Mouse (Mus musculus) heart, adult 9 months (tissue): ENCODE data around the gene Mrpl45.
"Not testable (repeated sequence)": the region's sequence is repeated elsewhere in the genome, so short reads cannot be mapped to it uniquely, and the experiment has no call there.

Source experiments
- DNase-seq, 2 experiments: peaks; one replicate each; pipeline ENCODE4 v3.0.0; 2022; ENCODE audit warnings: low spot score in 2 of 2

The Mrpl45 gene

GRCm38 (mm10) chr11:97315504-97316503, at the start of gene Mrpl45:
Gene Mrpl45 (plus strand): TSS chr11:97315716.
- DNase-seq, result peak; percentile 99 to 100

GRCm38 (mm10) chr11:97266544-97266943, 49.0 kb upstream of the Mrpl45 start:
- not testable (repeated sequence) for DNase-seq

- not testable (repeated sequence) for DNase-seq
Measured at GRCm38 (mm10) chr11:97270004-97270403, 45.5 kb upstream of the Mrpl45 start.

- DNase-seq, result no peak
Measured at GRCm38 (mm10) chr11:97272835-97273234, 42.7 kb upstream of the Mrpl45 start.

- DNase-seq, result no peak
Measured at GRCm38 (mm10) chr11:97273613-97274012, 41.9 kb upstream of the Mrpl45 start.

GRCm38 (mm10) chr11:97274947-97275346, 40.6 kb upstream of the Mrpl45 start:
- DNase-seq, result not testable (repeated sequence)

- DNase-seq, result no peak
Measured at GRCm38 (mm10) chr11:97275349-97275748, 40.2 kb upstream of the Mrpl45 start.

GRCm38 (mm10) chr11:97276019-97276418, 39.5 kb upstream of the Mrpl45 start:
- DNase-seq, result no peak

- no peak for DNase-seq
Measured at GRCm38 (mm10) chr11:97277166-97277565, 38.4 kb upstream of the Mrpl45 start.

GRCm38 (mm10) chr11:97278456-97278855, 37.1 kb upstream of the Mrpl45 start:
- no peak for DNase-seq

GRCm38 (mm10) chr11:97279040-97279404, 36.5 kb upstream of the Mrpl45 start:
- DNase-seq, result peak in 1 of 2 experiments; percentile 12

- DNase-seq, result peak; percentile 47 to 52
Measured at GRCm38 (mm10) chr11:97279405-97280215, 35.9 kb upstream of the Mrpl45 start.

GRCm38 (mm10) chr11:97280216-97280861, 35.2 kb upstream of the Mrpl45 start, which contains the start of gene Npepps:
Gene Npepps (minus strand): TSS chr11:97280638.
- DNase-seq, result peak; percentile 71 to 74

GRCm38 (mm10) chr11:97282179-97282578, 33.3 kb upstream of the Mrpl45 start:
- DNase-seq, result no peak

- no peak for DNase-seq
Measured at GRCm38 (mm10) chr11:97284854-97285253, 30.7 kb upstream of the Mrpl45 start.

GRCm38 (mm10) chr11:97285852-97286775, 29.4 kb upstream of the Mrpl45 start:
- DNase-seq, result no peak

GRCm38 (mm10) chr11:97286973-97287372, 28.5 kb upstream of the Mrpl45 start:
- DNase-seq, result no peak

- DNase-seq, result no peak
Measured at GRCm38 (mm10) chr11:97287643-97288042, 27.9 kb upstream of the Mrpl45 start.

GRCm38 (mm10) chr11:97289276-97290230, 26.0 kb upstream of the Mrpl45 start:
- DNase-seq, result peak; percentile 64 to 72
